Mouse (Mus musculus): ENCODE results near the gene Gm8978. TPM values are rescaled to one million over a fixed set of nuclear protein-coding genes. Genes with fewer than 3 reads are reported as not detected.

Gene Gm8978
- not detected for polyA plus RNA-seq (2014; fragmentation: Illumina TruSeq; extraction: RNeasy Lipid Tissue Mini Kit (QIAGEN cat#74804); ENCODE audit: low read depth, low replicate concordance)

GRCm38 (mm10) chr19:33625152-33625551 lies at the start of gene Gm8978:
Gene Gm8978 (minus strand): TSS chr19:33625252.

Other genes starting within 250 kb of the Gm8978 start
- 2.1 TPM for gene Rnls, start 233.0 kb downstream of the Gm8978 start, polyA plus RNA-seq (2014; fragmentation: Illumina TruSeq; extraction: RNeasy Lipid Tissue Mini Kit (QIAGEN cat#74804); ENCODE audit: low read depth, low replicate concordance)
- gene Lipo4, start 107.5 kb downstream of the Gm8978 start, polyA plus RNA-seq (2014; fragmentation: Illumina TruSeq; extraction: RNeasy Lipid Tissue Mini Kit (QIAGEN cat#74804); ENCODE audit: low read depth, low replicate concordance) = not detected
- gene Lipo2, start 126.1 kb upstream of the Gm8978 start, polyA plus RNA-seq (2014; fragmentation: Illumina TruSeq; extraction: RNeasy Lipid Tissue Mini Kit (QIAGEN cat#74804); ENCODE audit: low read depth, low replicate concordance) = not detected
- gene Lipo3, start 136.7 kb upstream of the Gm8978 start, polyA plus RNA-seq (2014; fragmentation: Illumina TruSeq; extraction: RNeasy Lipid Tissue Mini Kit (QIAGEN cat#74804); ENCODE audit: low read depth, low replicate concordance) = 120 TPM
- not detected for gene Lipo1, start 162.2 kb upstream of the Gm8978 start, polyA plus RNA-seq (2014; fragmentation: Illumina TruSeq; extraction: RNeasy Lipid Tissue Mini Kit (QIAGEN cat#74804); ENCODE audit: low read depth, low replicate concordance)